Mouse (Mus musculus): ENCODE measurements around the gene Klrb1b.
A peak's percentile ranks its signal among the peaks of the same experiment; 100 is the strongest.

- TF ChIP-seq CTCF (IDR thresholded peaks at IDR 0.05; ENCODE audit: borderline replicate concordance, extremely low read depth, insufficient read depth, insufficient read length) (no peak), POLR2A (IDR thresholded peaks at IDR 0.05; ENCODE audit: borderline replicate concordance, extremely low read depth, insufficient read depth, insufficient read length, poor library complexity, severe bottlenecking) (0 out of 2 replicates have a peak, but pooled peaks have one; percentile 13)
Measured at GRCm38 (mm10) chr6:128842945-128843478, 16.9 kb upstream of the Klrb1b start.
